Mouse (Mus musculus) MEL (cell line): ENCODE data around the gene Tmem87b. TPM values are rescaled to one million over a fixed set of nuclear protein-coding genes. Genes with fewer than 3 reads are reported as not detected.

Source experiments
- DNase-seq: peaks from one replicate; pipeline ENCODE4 v3.0.0; 2011; ENCODE audit warnings: low read depth, low spot score
- H3K27ac ChIP-seq: 2 replicates; pipeline ENCODE4 v1.5.1; 2012; ENCODE audit warnings: low read depth, mild to moderate bottlenecking, control low read depth, low read length, moderate library complexity; ENCODE audit not compliant: control insufficient read depth
- H3K27me3 ChIP-seq, 2 experiments: fragments of 150-350 bp in 1 of 2; sonication (generic) in 1 of 2; 2 replicates each; pipeline ENCODE4 v1.6.1; 2012; ENCODE audit warnings: low read length in 2 of 2, mild to moderate bottlenecking in 2 of 2, improper control_type of control experiment in 1 of 2, moderate library complexity in 1 of 2; ENCODE audit not compliant: insufficient read depth in 2 of 2, control insufficient read depth in 1 of 2
- H3K36me3 ChIP-seq, 2 experiments: 2 replicates each; pipeline ENCODE4 v1.6.1; 2012 to 2014; ENCODE audit warnings: low read length in 2 of 2, improper control_type of control experiment in 1 of 2, inconsistent platforms in 1 of 2, mild to moderate bottlenecking in 1 of 2; ENCODE audit not compliant: insufficient read depth in 2 of 2, control insufficient read depth in 1 of 2
- H3K4me1 ChIP-seq, 2 experiments: fragments of 150-350 bp in 1 of 2; sonication (generic) in 1 of 2; 2 replicates each; pipeline ENCODE4 v1.6.1; 2012; ENCODE audit warnings: low read length in 2 of 2, improper control_type of control experiment in 1 of 2, mild to moderate bottlenecking in 1 of 2; ENCODE audit not compliant: insufficient read depth in 2 of 2, control insufficient read depth in 1 of 2
- H3K4me3 ChIP-seq, 2 experiments: fragments of 150-350 bp in 1 of 2; sonication (generic) in 1 of 2; 2 replicates each; pipeline ENCODE4 v1.5.1; 2012; ENCODE audit warnings: low read depth in 2 of 2, low read length in 2 of 2, mild to moderate bottlenecking in 2 of 2, moderate library complexity in 2 of 2, control low read depth in 1 of 2, improper control_type of control experiment in 1 of 2; ENCODE audit not compliant: control insufficient read depth in 1 of 2, insufficient read depth in 1 of 2
- H3K79me2 ChIP-seq: 2 replicates; pipeline ENCODE4 v1.6.1; 2012; ENCODE audit warnings: mild to moderate bottlenecking, low read length, moderate library complexity; ENCODE audit not compliant: control insufficient read depth, poor library complexity, insufficient read depth
- H3K9ac ChIP-seq: 2 replicates; pipeline ENCODE4 v1.6.1; 2012; ENCODE audit warnings: low read depth, mild to moderate bottlenecking, control low read depth, low read length, moderate library complexity; ENCODE audit not compliant: control insufficient read depth, poor library complexity, severe bottlenecking
- H3K9me3 ChIP-seq: fragments of 150-350 bp; sonication (generic); replicated peaks from 2 replicates; pipeline ENCODE4 v1.6.1; 2012; ENCODE audit warnings: mild to moderate bottlenecking, low read length, improper control_type of control experiment, moderate library complexity; ENCODE audit not compliant: insufficient read depth
- BHLHE40 ChIP-seq: IDR thresholded peaks from 2 replicates; pipeline ENCODE4 v1.6.1; 2012; ENCODE audit warnings: low read depth, mild to moderate bottlenecking, inconsistent platforms, low read length, improper control_type of control experiment, borderline replicate concordance
- CHD1 ChIP-seq: IDR thresholded peaks from 2 replicates; pipeline ENCODE4 v1.6.1; 2012; ENCODE audit warnings: low read depth, mild to moderate bottlenecking, inconsistent platforms, low read length, improper control_type of control experiment
- CHD2 ChIP-seq: IDR thresholded peaks from 2 replicates; pipeline ENCODE4 v1.6.1; 2011; ENCODE audit warnings: low read length, improper control_type of control experiment
- CTCF ChIP-seq, 3 experiments: IDR thresholded peaks in 2 of 3; conservative IDR thresholded peaks in 1 of 3; 2 replicates each; pipeline ENCODE4 v1.5.1; 2011 to 2012; ENCODE audit warnings: low read length in 3 of 3, low read depth in 2 of 3, mild to moderate bottlenecking in 2 of 3, improper control_type of control experiment in 1 of 3, inconsistent platforms in 1 of 3, mixed read lengths in 1 of 3, moderate library complexity in 1 of 3; ENCODE audit not compliant: control insufficient read depth in 1 of 3, insufficient read depth in 1 of 3, poor library complexity in 1 of 3, severe bottlenecking in 1 of 3
- E2F4 ChIP-seq: IDR thresholded peaks from 2 replicates; pipeline ENCODE4 v1.6.1; 2011; ENCODE audit warnings: low read depth, low read length, improper control_type of control experiment, borderline replicate concordance
- GATA1 ChIP-seq: IDR thresholded peaks from 2 replicates; pipeline ENCODE4 v1.6.1; 2011; ENCODE audit warnings: low read depth, low read length, improper control_type of control experiment
- HCFC1 ChIP-seq: IDR thresholded peaks from 2 replicates; pipeline ENCODE4 v1.6.1; 2012; ENCODE audit warnings: low read depth, mild to moderate bottlenecking, inconsistent platforms, low read length, improper control_type of control experiment, moderate library complexity
- JUND ChIP-seq: IDR thresholded peaks from 2 replicates; pipeline ENCODE4 v1.6.1; 2011; ENCODE audit warnings: low read depth, mild to moderate bottlenecking, improper control_type of control experiment, low read length
- KAT2A ChIP-seq: conservative IDR thresholded peaks from 2 replicates; pipeline ENCODE4 v1.6.1; 2012; ENCODE audit warnings: low read depth, low read length, improper control_type of control experiment, inconsistent platforms
- MAX ChIP-seq: IDR thresholded peaks from 2 replicates; pipeline ENCODE4 v1.6.1; 2011; ENCODE audit warnings: low read length, improper control_type of control experiment
- MYC ChIP-seq: IDR thresholded peaks from 2 replicates; pipeline ENCODE4 v1.6.1; 2011; ENCODE audit warnings: low read depth, mild to moderate bottlenecking, low read length, improper control_type of control experiment, moderate library complexity
- NELFE ChIP-seq: IDR thresholded peaks from 2 replicates; pipeline ENCODE4 v1.6.1; 2011; ENCODE audit warnings: low read depth, low read length, improper control_type of control experiment
- NRF1 ChIP-seq: IDR thresholded peaks from 2 replicates; pipeline ENCODE4 v1.6.1; 2014; ENCODE audit warnings: low read depth, mild to moderate bottlenecking, inconsistent platforms, low read length, improper control_type of control experiment, moderate library complexity; ENCODE audit not compliant: poor library complexity, insufficient read depth, severe bottlenecking
- POLR2AphosphoS2 ChIP-seq: IDR thresholded peaks from 2 replicates; pipeline ENCODE4 v1.6.1; 2011; ENCODE audit warnings: low read length, improper control_type of control experiment
- RCOR1 ChIP-seq: IDR thresholded peaks from 2 replicates; pipeline ENCODE4 v1.6.1; 2012; ENCODE audit warnings: low read depth, mild to moderate bottlenecking, inconsistent platforms, low read length, improper control_type of control experiment
- SIN3A ChIP-seq: IDR thresholded peaks from 2 replicates; pipeline ENCODE4 v1.6.1; 2012; ENCODE audit warnings: low read length, improper control_type of control experiment, inconsistent platforms
- TBP ChIP-seq: IDR thresholded peaks from 2 replicates; pipeline ENCODE4 v1.8.0; 2011; ENCODE audit warnings: low read depth, low read length, improper control_type of control experiment
- TCF12 ChIP-seq: IDR thresholded peaks from 2 replicates; pipeline ENCODE4 v1.6.1; 2014; ENCODE audit warnings: low read depth, mild to moderate bottlenecking, inconsistent platforms, low read length, improper control_type of control experiment, moderate library complexity
- UBTF ChIP-seq: IDR thresholded peaks from 2 replicates; pipeline ENCODE4 v1.6.1; 2012; ENCODE audit warnings: low read depth, mild to moderate bottlenecking, inconsistent platforms, low read length, improper control_type of control experiment, moderate library complexity, borderline replicate concordance; ENCODE audit not compliant: insufficient read depth
- USF2 ChIP-seq, 2 experiments: IDR thresholded peaks; 2 replicates each; pipeline ENCODE4 v1.6.1; 2011 to 2012; ENCODE audit warnings: improper control_type of control experiment in 2 of 2, low read length in 2 of 2, borderline replicate concordance in 1 of 2, inconsistent platforms in 1 of 2, low read depth in 1 of 2, mild to moderate bottlenecking in 1 of 2; ENCODE audit not compliant: insufficient read depth in 1 of 2
- ZC3H11A ChIP-seq: IDR thresholded peaks from 2 replicates; pipeline ENCODE4 v1.6.1; 2012; ENCODE audit warnings: low read depth, mild to moderate bottlenecking, inconsistent platforms, low read length, improper control_type of control experiment
- ZKSCAN1 ChIP-seq: IDR thresholded peaks from 2 replicates; pipeline ENCODE4 v1.6.1; 2012; ENCODE audit warnings: low read depth, mild to moderate bottlenecking, inconsistent platforms, low read length, improper control_type of control experiment, moderate library complexity
- polyA plus RNA-seq, 2 experiments: library from polyadenylated mRNA; stranded (reverse) in 1 of 2; unstranded in 1 of 2; fragments of >175 nt in 1 of 2; fragments of >200 nt in 1 of 2; gene quantifications; 2 replicates each; pipeline versions ENCODE4 v1.2.1 to v1.2.4; 2012; ENCODE audit warnings: low replicate concordance in 2 of 2, low read depth in 1 of 2; ENCODE audit not compliant: insufficient read length in 2 of 2, insufficient read depth in 1 of 2, missing spikeins in 1 of 2
- total RNA-seq: library from RNA; depleted of rRNA; stranded (reverse); fragments of 300-350 nt; gene quantifications from 2 replicates; pipeline ENCODE4 v1.2.3, GENCODE M21; 2012

The Tmem87b gene
- total and polyA plus RNA-seq, 3 experiments, result 3.9 to 4.8 TPM; not detected in 1

DNA sequence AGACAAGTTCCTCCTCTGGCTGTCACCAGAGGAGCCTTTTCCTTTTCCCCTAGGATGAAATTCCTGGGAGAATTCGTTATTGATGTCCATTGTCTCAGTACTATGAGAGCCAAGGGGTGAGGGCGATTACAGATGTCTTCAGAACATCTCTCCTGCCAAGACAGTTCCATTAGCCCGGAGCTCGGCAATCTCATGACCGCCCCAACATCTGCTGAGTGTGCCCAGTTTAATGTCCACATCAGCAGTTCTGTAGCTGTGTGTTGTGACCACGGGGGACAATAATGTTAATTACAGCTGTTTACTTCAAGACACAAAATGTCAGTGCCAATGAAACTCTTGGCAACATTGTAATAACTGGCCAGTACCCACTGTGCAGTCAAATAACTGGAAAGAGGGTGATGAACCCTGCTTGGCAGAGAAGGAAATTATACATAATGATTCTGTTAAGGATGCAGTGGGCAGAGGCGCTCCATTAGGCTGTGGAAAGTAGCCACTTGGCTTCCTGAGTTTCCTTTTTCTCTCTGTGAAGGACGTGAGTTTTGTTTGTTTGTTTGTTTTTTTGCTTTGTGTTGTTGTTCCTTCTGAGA lies 67.4 kb downstream of the Tmem87b start:
- no peak for DNase-seq
- no peaks in the 10 kb centered on the region for H3K27me3 ChIP-seq

DNA sequence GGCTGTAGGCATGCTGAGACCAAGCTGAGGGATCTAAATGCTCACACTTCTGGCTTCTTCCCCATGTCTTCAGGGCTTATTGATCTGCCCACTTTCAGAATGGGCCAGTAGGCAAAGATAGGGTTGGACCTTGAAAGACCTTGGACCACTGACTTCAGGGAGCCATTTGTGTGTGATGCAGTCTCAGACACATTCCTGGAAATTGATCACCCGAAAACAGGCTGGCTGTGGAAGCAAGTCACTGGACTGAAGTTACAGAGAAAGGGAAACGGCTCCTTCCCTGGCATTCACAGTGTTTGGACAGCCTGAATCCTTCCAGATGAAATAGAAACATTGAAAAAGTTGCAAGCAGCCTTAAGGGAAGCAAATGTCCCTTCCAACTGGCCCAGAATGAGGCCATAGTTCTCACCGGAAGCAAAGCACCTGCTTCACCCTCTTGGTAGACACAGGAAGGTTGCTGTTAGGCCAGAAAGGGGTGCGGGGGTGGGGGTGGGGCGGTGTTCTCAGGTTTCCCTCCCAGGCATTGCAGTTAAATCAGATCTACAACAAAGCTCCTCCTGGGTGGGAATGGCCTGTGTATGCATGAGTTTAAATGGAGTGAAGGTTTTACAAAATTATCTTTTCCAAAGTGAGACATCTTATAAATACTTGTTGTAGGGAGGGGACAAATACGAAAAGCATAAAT lies 70.1 kb downstream of the Tmem87b start:
- no peak for DNase-seq
- Histone ChIP-seq H3K4me1 (no peaks in the 10 kb centered on the region), H3K36me3 (no peaks in the 10 kb centered on the region), H3K9me3 (no peaks in the 10 kb centered on the region), H3K4me3 (no peak overlapping the region), H3K9ac (no peak overlapping the region), H3K27me3 (no peaks in the 10 kb centered on the region), H3K27ac (no peak overlapping the region), H3K79me2 (no peaks in the 10 kb centered on the region)
- TF ChIP-seq NRF1 (no peak), JUND (no peak), MYC (no peak), NELFE (no peak), TCF12 (no peak), UBTF (no peak), CHD1 (no peak), E2F4 (no peak), ZC3H11A (no peak), RCOR1 (no peak), SIN3A (no peak), KAT2A (no peak), TBP (no peak), MAX (no peak), ZKSCAN1 (no peak), CHD2 (no peak), HCFC1 (no peak), CTCF (IDR thresholded peaks at IDR 0.05 in 2 of 3, conservative IDR thresholded peaks at IDR 0.05 in 1 of 3; ENCODE audit: control insufficient read depth in 1 of 3, insufficient read depth in 1 of 3, low read depth in 2 of 3, low read length in 3 of 3, poor library complexity in 1 of 3, severe bottlenecking in 1 of 3) (no peak), USF2 (IDR thresholded peaks at IDR 0.05; ENCODE audit: borderline replicate concordance in 1 of 2, insufficient read depth in 1 of 2, low read depth in 1 of 2, low read length in 2 of 2) (no peak), BHLHE40 (no peak)

More for the DNA sequence above, 67.4 kb downstream of the Tmem87b start:
- no peak overlapping the region for H3K4me3 ChIP-seq
- no peaks in the 10 kb centered on the region for H3K79me2 ChIP-seq
- no peaks in the 10 kb centered on the region for H3K4me1 ChIP-seq
- H3K9me3 ChIP-seq, result no peaks in the 10 kb centered on the region
- no peaks in the 10 kb centered on the region for H3K36me3 ChIP-seq
- TF ChIP-seq POLR2AphosphoS2 (no peak), GATA1 (no peak)
- TF ChIP-seq, all 39 proteins: peak for 0
- no peak overlapping the region for H3K27ac ChIP-seq
- H3K9ac ChIP-seq, result no peak overlapping the region
